Mouse (Mus musculus): ENCODE measurements around the gene Prps1. TPM values are rescaled to one million over a fixed set of nuclear protein-coding genes. Genes with fewer than 3 reads are reported as not detected.
A peak's percentile ranks its signal among the peaks of the same experiment; 100 is the strongest.

Gene Prps1
- polyA plus RNA-seq, 1 experiment from 2014 or later: 81.5 TPM

GRCm38 (mm10) chrX:140437906-140438305 lies 18.5 kb upstream of the Prps1 start:
- Histone ChIP-seq H3K36me3 (ENCODE audit: control insufficient read depth, insufficient read depth, low read length) (no peaks in the 10 kb centered on the region), H3K4me3 (ENCODE audit: low read depth, low read length) (no peak overlapping the region), H3K4me1 (replicated peaks; ENCODE audit: control insufficient read depth, insufficient read depth, low read length) (no peaks in the 10 kb centered on the region), H3K9ac (ENCODE audit: low read length) (no peak overlapping the region), H3K27me3 (ENCODE audit: control insufficient read depth, insufficient read depth, low read length) (no peaks in the 10 kb centered on the region; the same call in 1 of the 2 replicates), H3K27ac (ENCODE audit: low read depth, low read length) (no peak overlapping the region), H3K9me3 (ENCODE audit: control insufficient read depth, low read length) (no peaks in the 10 kb centered on the region), H3K4me2 (ENCODE audit: low read depth, low read length, severe bottlenecking) (no peak overlapping the region)
- DNase-seq (ENCODE audit: low spot score) (no peak), ATAC-seq (replicated peaks; ENCODE audit: low FRiP score) (no peak)

GRCm38 (mm10) chrX:140445551-140445950 lies 10.9 kb upstream of the Prps1 start:
- H3K27me3 ChIP-seq (ENCODE audit: control insufficient read depth, insufficient read depth, low read length): no peaks in the 10 kb centered on the region
- H3K27ac ChIP-seq (ENCODE audit: low read depth, low read length): no peak overlapping the region
- no peaks in the 10 kb centered on the region for H3K36me3 ChIP-seq (ENCODE audit: control insufficient read depth, insufficient read depth, low read length)
- H3K9me3 ChIP-seq (ENCODE audit: control insufficient read depth, low read length): no peaks in the 10 kb centered on the region
- H3K4me2 ChIP-seq (ENCODE audit: low read depth, low read length, severe bottlenecking): no peak overlapping the region
- ATAC-seq (replicated peaks; ENCODE audit: low FRiP score) (no peak), DNase-seq (ENCODE audit: low spot score) (no peak)
- no peak overlapping the region for H3K9ac ChIP-seq (ENCODE audit: low read length)
- H3K4me1 ChIP-seq (replicated peaks; ENCODE audit: control insufficient read depth, insufficient read depth, low read length): no peaks in the 10 kb centered on the region
- WGBS: 63% methylated on average over 13 of the region's 13 CpGs
- no peak overlapping the region for H3K4me3 ChIP-seq (ENCODE audit: low read depth, low read length)

GRCm38 (mm10) chrX:140450071-140450470 lies 6.3 kb upstream of the Prps1 start:
- 80% methylated on average over 3 of the region's 3 CpGs for WGBS
- no peak overlapping the region for H3K9ac ChIP-seq (ENCODE audit: low read length)

GRCm38 (mm10) chrX:140456751-140457491 lies 508 bp downstream of the Prps1 start:
- ATAC-seq (replicated peaks; ENCODE audit: low FRiP score) (peak; percentile 66), DNase-seq (ENCODE audit: low spot score) (peak; percentile 59)
- peak overlapping the region; percentile 53 for H3K4me2 ChIP-seq (ENCODE audit: low read depth, low read length, severe bottlenecking)
- no peaks in the 10 kb centered on the region; the same call in 1 of the 2 replicates for H3K27me3 ChIP-seq (ENCODE audit: control insufficient read depth, insufficient read depth, low read length)
- 20% methylated on average over 39 of the region's 39 CpGs for WGBS
- H3K9me3 ChIP-seq (ENCODE audit: control insufficient read depth, low read length): no peaks in the 10 kb centered on the region
- H3K4me1 ChIP-seq (replicated peaks; ENCODE audit: control insufficient read depth, insufficient read depth, low read length): no peaks in the 10 kb centered on the region
- H3K9ac ChIP-seq (ENCODE audit: low read length): peak overlapping the region; percentile 65
- no peak overlapping the region for H3K27ac ChIP-seq (ENCODE audit: low read depth, low read length)
- peak overlapping the region; percentile 48 for H3K4me3 ChIP-seq (ENCODE audit: low read depth, low read length)
- no peaks in the 10 kb centered on the region for H3K36me3 ChIP-seq (ENCODE audit: control insufficient read depth, insufficient read depth, low read length)

More at GRCm38 (mm10) chrX:140450071-140450470, 6.3 kb upstream of the Prps1 start:
- H3K27me3 ChIP-seq (ENCODE audit: control insufficient read depth, insufficient read depth, low read length): no peaks in the 10 kb centered on the region
- H3K36me3 ChIP-seq (ENCODE audit: control insufficient read depth, insufficient read depth, low read length): no peaks in the 10 kb centered on the region
- no peak overlapping the region for H3K4me2 ChIP-seq (ENCODE audit: low read depth, low read length, severe bottlenecking)
- H3K4me3 ChIP-seq (ENCODE audit: low read depth, low read length): no peak overlapping the region
- H3K4me1 ChIP-seq (replicated peaks; ENCODE audit: control insufficient read depth, insufficient read depth, low read length): no peaks in the 10 kb centered on the region
- H3K9me3 ChIP-seq (ENCODE audit: control insufficient read depth, low read length): no peaks in the 10 kb centered on the region
- H3K27ac ChIP-seq (ENCODE audit: low read depth, low read length): no peak overlapping the region
- ATAC-seq (replicated peaks; ENCODE audit: low FRiP score): no peak
- DNase-seq (ENCODE audit: low spot score): no peak

GRCm38 (mm10) chrX:140457502-140457901 lies 1.1 kb downstream of the Prps1 start:
- peak overlapping the region; percentile 53 for H3K4me2 ChIP-seq (ENCODE audit: low read depth, low read length, severe bottlenecking)
- no peaks in the 10 kb centered on the region for H3K9me3 ChIP-seq (ENCODE audit: control insufficient read depth, low read length)
- peak overlapping the region; percentile 65 for H3K9ac ChIP-seq (ENCODE audit: low read length)
- H3K27ac ChIP-seq (ENCODE audit: low read depth, low read length): no peak overlapping the region
- 16% methylated on average over 12 of the region's 12 CpGs for WGBS
- peak overlapping the region; percentile 48 for H3K4me3 ChIP-seq (ENCODE audit: low read depth, low read length)
- no peaks in the 10 kb centered on the region; the same call in 1 of the 2 replicates for H3K27me3 ChIP-seq (ENCODE audit: control insufficient read depth, insufficient read depth, low read length)
- no peaks in the 10 kb centered on the region for H3K4me1 ChIP-seq (replicated peaks; ENCODE audit: control insufficient read depth, insufficient read depth, low read length)
- no peaks in the 10 kb centered on the region for H3K36me3 ChIP-seq (ENCODE audit: control insufficient read depth, insufficient read depth, low read length)
- DNase-seq (ENCODE audit: low spot score) (no peak), ATAC-seq (replicated peaks; ENCODE audit: low FRiP score) (no peak)

GRCm38 (mm10) chrX:140478231-140478630 lies 21.8 kb downstream of the Prps1 start:
- WGBS: 90% methylated on average over 6 of the region's 6 CpGs
- H3K4me3 ChIP-seq (ENCODE audit: low read depth, low read length): no peak overlapping the region
- no peak overlapping the region for H3K9ac ChIP-seq (ENCODE audit: low read length)
- no peaks in the 10 kb centered on the region; the same call in 1 of the 2 replicates for H3K27me3 ChIP-seq (ENCODE audit: control insufficient read depth, insufficient read depth, low read length)
- H3K4me2 ChIP-seq (ENCODE audit: low read depth, low read length, severe bottlenecking): no peak overlapping the region
- ATAC-seq (replicated peaks; ENCODE audit: low FRiP score): no peak
- no peaks in the 10 kb centered on the region for H3K36me3 ChIP-seq (ENCODE audit: control insufficient read depth, insufficient read depth, low read length)
- DNase-seq (ENCODE audit: low spot score): no peak
- H3K4me1 ChIP-seq (replicated peaks; ENCODE audit: control insufficient read depth, insufficient read depth, low read length): no peaks in the 10 kb centered on the region
- H3K27ac ChIP-seq (ENCODE audit: low read depth, low read length): no peak overlapping the region
- H3K9me3 ChIP-seq (ENCODE audit: control insufficient read depth, low read length): no peaks in the 10 kb centered on the region

GRCm38 (mm10) chrX:140479171-140479570 lies 22.8 kb downstream of the Prps1 start:
- H3K9ac ChIP-seq (ENCODE audit: low read length): no peak overlapping the region
- WGBS: 68% methylated on average over 4 of the region's 5 CpGs
- H3K27ac ChIP-seq (ENCODE audit: low read depth, low read length): no peak overlapping the region
- ATAC-seq (replicated peaks; ENCODE audit: low FRiP score): no peak
- no peak overlapping the region for H3K4me3 ChIP-seq (ENCODE audit: low read depth, low read length)
- no peaks in the 10 kb centered on the region; the same call in 1 of the 2 replicates for H3K27me3 ChIP-seq (ENCODE audit: control insufficient read depth, insufficient read depth, low read length)
- no peak overlapping the region for H3K4me2 ChIP-seq (ENCODE audit: low read depth, low read length, severe bottlenecking)
- H3K9me3 ChIP-seq (ENCODE audit: control insufficient read depth, low read length): no peaks in the 10 kb centered on the region
- H3K4me1 ChIP-seq (replicated peaks; ENCODE audit: control insufficient read depth, insufficient read depth, low read length): no peaks in the 10 kb centered on the region
- DNase-seq (ENCODE audit: low spot score): peak; percentile 53
- H3K36me3 ChIP-seq (ENCODE audit: control insufficient read depth, insufficient read depth, low read length): no peaks in the 10 kb centered on the region

- Histone ChIP-seq H3K4me1 (replicated peaks; ENCODE audit: control insufficient read depth, insufficient read depth, low read length) (no peaks in the 10 kb centered on the region), H3K27me3 (ENCODE audit: control insufficient read depth, insufficient read depth, low read length) (peaks cover 4% of the 10 kb centered on the region), H3K4me2 (ENCODE audit: low read depth, low read length, severe bottlenecking) (no peak overlapping the region), H3K9me3 (ENCODE audit: control insufficient read depth, low read length) (no peaks in the 10 kb centered on the region), H3K27ac (ENCODE audit: low read depth, low read length) (no peak overlapping the region), H3K36me3 (ENCODE audit: control insufficient read depth, insufficient read depth, low read length) (no peaks in the 10 kb centered on the region), H3K9ac (ENCODE audit: low read length) (no peak overlapping the region), H3K4me3 (ENCODE audit: low read depth, low read length) (no peak overlapping the region)
- DNase-seq (ENCODE audit: low spot score) (no peak), ATAC-seq (replicated peaks; ENCODE audit: low FRiP score) (no peak)
- WGBS: 94% methylated on average over 1 of the region's 1 CpGs
These were observed 32.8 kb downstream of the Prps1 start for GRCm38 (mm10) chrX:140489174-140489573.

- H3K4me1 ChIP-seq (replicated peaks; ENCODE audit: control insufficient read depth, insufficient read depth, low read length): no peaks in the 10 kb centered on the region
- no peak overlapping the region for H3K9ac ChIP-seq (ENCODE audit: low read length)
- no peak overlapping the region for H3K4me2 ChIP-seq (ENCODE audit: low read depth, low read length, severe bottlenecking)
- no peak overlapping the region for H3K27ac ChIP-seq (ENCODE audit: low read depth, low read length)
- 89% methylated on average over 3 of the region's 3 CpGs for WGBS
- ATAC-seq (replicated peaks; ENCODE audit: low FRiP score) (no peak), DNase-seq (ENCODE audit: low spot score) (no peak)
- peaks cover 4% of the 10 kb centered on the region for H3K27me3 ChIP-seq (ENCODE audit: control insufficient read depth, insufficient read depth, low read length)
- H3K9me3 ChIP-seq (ENCODE audit: control insufficient read depth, low read length): no peaks in the 10 kb centered on the region
- no peaks in the 10 kb centered on the region for H3K36me3 ChIP-seq (ENCODE audit: control insufficient read depth, insufficient read depth, low read length)
- no peak overlapping the region for H3K4me3 ChIP-seq (ENCODE audit: low read depth, low read length)
These were observed 33.8 kb downstream of the Prps1 start for GRCm38 (mm10) chrX:140490203-140490602.
